Mouse (Mus musculus) thymus, postnatal 4 days (tissue): ENCODE results near the gene Rpl31.

ENCODE experiments used
- DNase-seq: peaks from one replicate; pipeline ENCODE4 v3.0.0; 2021

The Rpl31 gene

DNA sequence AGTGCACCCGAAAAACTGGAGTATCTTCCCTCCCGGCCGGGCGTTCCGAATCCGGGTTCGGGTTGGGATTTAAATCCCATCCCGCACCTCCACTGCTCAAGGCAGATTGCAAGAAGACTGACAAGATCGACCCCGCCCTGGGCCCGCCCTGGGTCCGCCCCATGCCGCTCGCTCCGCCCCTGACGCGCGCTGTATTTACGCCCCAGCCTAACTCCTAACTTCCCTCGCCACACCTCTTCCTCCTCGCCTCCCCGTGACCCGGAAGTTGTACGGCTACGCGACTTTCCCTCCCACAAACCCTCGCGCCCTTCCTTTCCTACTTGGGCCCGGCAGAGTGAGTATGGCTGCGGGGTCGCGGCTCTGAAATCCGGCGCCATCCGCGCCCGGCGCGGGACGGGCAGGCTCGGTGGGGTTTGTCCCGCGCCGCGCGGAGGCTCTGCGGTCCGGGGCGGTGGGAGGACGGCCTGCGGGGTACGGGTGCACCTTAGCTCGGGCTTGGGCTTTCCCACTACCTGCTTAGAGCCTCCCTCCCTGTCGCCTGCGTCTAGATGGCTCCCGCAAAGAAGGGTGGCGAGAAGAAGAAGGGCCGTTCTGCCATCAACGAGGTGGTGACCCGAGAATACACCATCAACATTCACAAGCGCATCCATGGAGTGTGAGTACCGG is at the start of gene Rpl31:
TSS of gene Rpl31 (plus strand) at position 242 of the 666 bp plus-strand sequence.
- DNase-seq: peak; percentile 98

DNA sequence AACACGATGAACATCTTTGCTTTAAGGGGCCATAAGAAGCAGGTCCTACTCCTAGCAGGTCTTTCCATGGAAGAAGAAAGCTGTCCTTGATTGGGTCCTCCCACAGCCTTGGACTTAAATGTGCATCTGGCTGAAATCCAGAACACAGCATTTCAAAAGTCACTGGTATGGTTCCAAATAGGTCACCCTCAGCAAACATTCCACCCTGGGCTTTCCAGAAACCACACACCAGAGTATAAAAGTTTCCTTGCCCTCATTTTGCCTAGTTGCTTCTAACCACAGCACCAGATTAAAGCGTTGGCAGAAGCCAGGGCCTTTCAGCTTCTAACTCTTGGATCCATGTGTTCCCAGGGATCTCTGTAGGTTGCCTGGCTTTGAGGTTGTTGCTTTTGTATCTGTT is 49.7 kb upstream of the Rpl31 start:
- DNase-seq: no peak

DNA sequence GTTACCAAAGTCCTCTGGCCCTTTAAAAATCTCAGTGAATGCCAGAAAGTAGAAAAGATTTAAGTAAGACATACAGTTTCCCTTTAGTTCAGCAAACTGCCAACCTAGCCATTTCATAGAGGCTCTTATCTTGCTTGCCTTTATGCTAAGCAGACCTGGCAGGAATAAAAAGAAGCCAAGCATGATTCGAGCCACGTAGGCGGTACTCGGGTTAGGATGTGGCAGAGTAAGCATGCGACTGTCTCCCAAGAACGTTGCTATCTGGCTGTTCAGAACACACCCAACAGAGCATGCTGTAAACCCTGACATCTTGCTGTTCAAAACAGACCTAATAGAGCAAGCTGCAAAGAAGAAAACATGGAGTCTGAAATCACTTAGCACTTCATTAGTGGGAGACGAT is 48.8 kb upstream of the Rpl31 start:
- no peak for DNase-seq

- DNase-seq: no peak
Measured at GRCm38 (mm10) chr1:39321954-39322353, 45.7 kb upstream of the Rpl31 start.

- DNase-seq: no peak
Measured at GRCm38 (mm10) chr1:39325228-39325627, 42.4 kb upstream of the Rpl31 start.

DNA sequence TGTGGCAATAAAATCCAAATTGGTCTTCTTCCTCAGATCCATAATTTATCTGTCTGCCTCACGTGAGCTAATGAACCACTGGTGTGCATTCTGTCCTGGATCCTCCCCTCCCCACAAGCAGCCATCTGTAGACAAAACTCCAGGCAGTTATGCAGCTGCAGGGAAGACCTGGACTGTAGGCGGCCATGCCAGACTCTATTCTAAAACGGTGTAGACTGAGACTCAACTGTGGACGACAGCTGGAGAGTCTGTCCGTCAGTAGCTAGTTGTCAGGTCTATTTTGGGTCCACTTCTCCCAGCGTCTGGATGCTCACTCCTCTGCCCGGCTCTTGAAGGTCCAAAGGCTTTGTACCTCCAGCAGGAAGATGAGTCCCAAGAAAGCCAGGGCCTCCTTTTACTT is 40.1 kb upstream of the Rpl31 start:
- no peak for DNase-seq

DNA sequence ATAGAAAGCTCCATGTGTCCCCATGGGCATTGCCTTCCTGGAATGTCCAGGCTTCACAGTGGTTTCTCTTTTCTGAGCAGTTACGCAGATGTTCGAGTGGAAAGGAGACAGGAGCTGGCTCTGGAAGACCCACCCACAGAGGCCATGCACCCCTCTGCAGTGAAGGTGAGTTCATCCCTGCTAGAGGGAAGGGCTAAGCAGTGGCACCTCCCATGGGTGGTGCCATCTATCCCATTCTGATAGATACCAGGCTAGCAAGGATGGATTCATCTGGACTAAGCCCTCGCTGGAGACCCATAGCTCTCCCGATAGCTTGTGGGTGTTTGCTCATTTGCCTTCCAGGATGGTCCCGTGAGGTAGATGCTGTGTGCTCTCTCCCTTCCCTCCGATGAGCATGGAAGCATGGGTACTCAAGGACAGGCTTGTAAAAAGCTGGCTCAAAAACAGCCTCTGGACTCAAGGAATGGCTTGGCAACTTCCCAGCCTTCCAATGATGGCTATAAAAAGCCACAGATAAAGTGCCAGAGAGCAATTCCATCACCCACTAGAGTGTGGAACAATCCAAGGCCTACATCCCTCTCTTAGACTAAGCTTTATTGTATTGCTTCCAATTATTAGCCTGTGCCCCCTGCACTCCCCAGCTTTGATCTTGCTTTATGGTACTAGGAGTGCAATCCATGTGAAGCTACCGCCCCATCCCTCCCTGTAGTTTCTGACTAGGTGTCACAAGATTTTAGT is 36.6 kb upstream of the Rpl31 start:
- no peak for DNase-seq

DNA sequence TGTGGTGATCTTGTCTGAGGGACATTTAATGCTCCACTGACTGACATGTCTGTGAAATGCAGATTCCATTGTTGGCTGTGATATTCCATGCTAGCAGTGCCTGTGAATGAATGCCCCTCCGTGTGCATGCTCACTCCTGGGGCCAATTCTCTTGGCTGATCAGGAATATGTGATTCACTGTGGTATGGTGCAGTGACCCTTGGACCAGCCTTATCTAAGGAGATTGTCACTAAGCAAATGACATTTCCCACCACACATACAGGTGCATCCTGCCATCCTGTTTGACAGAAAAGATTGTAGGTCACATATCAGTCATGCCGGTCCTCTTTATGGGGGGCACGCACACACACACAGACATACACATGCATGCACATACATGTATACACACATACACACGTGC is 35.2 kb upstream of the Rpl31 start:
- DNase-seq: no peak

GRCm38 (mm10) chr1:39335561-39336196 is 32.0 kb upstream of the Rpl31 start:
- no peak for DNase-seq

- no peak for DNase-seq
Measured at GRCm38 (mm10) chr1:39336788-39337187, 30.9 kb upstream of the Rpl31 start.

DNA sequence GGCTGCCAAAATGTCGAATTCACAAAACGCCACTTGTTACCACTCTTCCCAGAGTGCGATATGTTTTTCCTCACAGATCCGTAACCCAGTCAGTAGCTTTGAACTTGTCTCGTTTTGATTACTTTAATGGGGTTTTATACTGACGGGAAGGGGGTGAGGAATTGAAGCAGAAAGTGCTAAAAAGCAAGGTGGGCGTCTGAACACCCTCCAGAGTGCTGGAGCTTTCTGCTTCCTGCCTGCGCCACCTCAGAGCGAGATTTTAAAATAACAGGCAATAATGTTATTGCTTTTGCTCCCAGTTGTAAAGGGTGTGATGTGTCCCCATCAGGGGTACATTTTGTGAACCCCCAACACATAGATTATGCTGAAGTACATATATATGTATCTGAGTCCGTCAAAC is 28.8 kb upstream of the Rpl31 start:
- DNase-seq: no peak

GRCm38 (mm10) chr1:39339455-39339854 is 28.2 kb upstream of the Rpl31 start:
- DNase-seq: no peak

- no peak for DNase-seq
Measured at GRCm38 (mm10) chr1:39340156-39340555, 27.5 kb upstream of the Rpl31 start.

DNA sequence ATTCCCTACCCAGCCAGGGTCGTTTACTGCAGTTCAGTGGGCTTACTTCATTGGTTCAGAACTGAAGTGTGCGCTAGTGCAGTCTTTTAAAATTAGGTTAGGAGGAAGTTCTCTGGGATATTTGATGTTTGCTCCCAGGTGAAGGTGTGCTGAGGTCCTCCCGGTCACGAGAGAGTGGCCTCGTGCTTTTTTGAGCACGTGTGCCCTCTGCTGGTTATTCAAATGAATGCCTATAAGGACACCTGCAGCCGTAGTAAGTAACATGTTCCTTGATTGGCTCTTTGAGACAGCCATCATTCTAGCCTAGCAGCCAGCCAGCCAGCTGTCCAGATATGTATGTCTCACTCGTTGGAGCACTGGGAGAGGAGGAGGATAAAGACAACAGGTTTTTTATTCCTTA is 27.0 kb upstream of the Rpl31 start:
- DNase-seq: peak; percentile 66

GRCm38 (mm10) chr1:39341807-39342206 is 25.8 kb upstream of the Rpl31 start:
- DNase-seq: no peak

- DNase-seq: no peak
Measured at GRCm38 (mm10) chr1:39343242-39343641, 24.4 kb upstream of the Rpl31 start.

DNA sequence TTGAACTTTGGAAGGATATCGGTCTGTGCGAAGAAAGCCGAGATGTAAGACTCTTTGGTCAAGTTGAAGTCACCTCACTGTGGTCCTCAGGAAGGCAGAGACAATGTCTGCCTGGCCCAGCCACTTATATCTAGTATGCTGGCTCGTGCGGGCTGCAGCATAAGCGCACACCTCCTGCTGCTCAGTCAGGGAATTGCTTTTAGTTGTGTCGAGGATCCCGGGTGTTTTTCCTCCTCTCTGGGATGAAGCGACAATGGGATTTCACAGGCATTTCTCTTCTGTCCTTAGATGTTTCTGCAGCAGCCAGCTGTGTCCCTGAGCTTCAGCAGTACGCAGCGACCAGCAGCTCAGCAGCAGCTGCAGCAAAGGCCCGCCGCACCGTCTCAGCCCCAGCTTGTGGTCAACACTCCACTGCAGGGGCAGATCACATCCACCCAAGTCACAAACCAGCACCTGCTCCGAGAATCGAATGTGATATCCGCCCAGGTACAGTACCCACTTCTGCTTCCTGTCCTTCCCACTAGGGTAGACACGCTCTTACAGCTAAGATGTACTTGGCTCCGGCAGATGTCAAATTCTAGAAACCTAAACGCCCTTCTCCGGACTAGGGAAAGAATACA is 22.6 kb upstream of the Rpl31 start:
- peak; percentile 63 for DNase-seq

DNA sequence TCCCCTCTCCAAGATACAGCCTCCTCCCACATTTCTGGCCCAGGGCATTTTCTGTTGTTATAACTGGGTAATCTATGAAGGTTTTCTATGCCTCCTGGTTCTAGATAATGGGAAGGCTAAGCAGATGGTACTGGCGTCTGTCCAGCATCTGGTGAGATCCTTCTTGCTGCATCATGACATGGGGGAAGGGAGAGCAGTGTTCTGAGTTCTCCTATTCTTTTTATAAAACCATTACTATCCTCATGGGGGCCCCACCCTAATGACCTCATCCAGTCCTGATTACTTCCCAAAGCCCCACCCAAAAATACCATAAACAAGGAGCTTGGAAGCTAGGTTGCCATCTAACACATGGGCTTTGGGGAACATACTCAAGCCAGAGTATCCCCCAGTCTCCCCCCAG is 18.6 kb upstream of the Rpl31 start:
- no peak for DNase-seq

- DNase-seq: no peak
Measured at GRCm38 (mm10) chr1:39349427-39349826, 18.2 kb upstream of the Rpl31 start.

GRCm38 (mm10) chr1:39361754-39362514 is 5.7 kb upstream of the Rpl31 start:
- DNase-seq: no peak

DNA sequence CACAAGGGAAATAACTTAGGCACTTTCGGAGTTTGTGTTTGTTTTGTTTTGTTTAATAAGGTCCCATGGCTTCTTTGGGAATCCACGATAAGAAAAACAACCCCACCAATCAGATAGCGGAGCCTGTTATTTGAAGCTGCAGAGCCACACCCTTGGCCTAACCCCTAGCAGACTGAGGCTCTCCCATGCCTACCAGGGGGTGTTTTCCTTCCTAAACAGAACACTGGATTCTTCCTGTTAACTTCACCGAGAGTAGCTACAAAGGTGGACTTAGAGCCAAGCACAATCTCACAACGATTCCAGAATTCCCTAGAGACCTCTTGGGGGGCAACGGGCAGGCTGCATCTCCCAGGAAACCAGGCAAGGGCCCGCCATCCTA is 5.1 kb upstream of the Rpl31 start:
- DNase-seq: no peak

GRCm38 (mm10) chr1:39365562-39365961 is 2.1 kb upstream of the Rpl31 start:
- DNase-seq: no peak

DNA sequence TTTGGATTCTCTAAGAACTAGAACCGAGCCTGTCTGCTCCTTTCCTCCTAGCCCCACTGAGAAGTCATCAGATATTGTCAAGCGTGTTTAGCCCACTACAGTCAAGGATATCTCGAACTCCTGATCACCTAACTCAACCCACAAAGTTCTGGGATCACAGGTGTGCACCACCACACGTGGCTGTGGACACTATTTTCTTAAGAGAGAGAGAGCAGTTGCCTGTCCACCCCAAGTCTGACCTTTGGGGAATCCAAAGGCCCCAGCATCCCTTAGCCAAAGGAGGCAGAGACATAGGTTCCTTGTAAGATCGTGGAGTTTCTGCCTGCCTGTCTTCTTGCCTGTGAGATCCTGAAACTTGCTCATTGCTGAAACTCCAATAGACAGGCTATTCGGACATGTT is 597 bp upstream of the Rpl31 start:
- DNase-seq: no peak
